Mouse (Mus musculus) induced T-regulatory cell, adult 2 months (primary cell): ENCODE results near the gene Vmn2r48.
"Not testable (repeated sequence)": the region's sequence is repeated elsewhere in the genome, so short reads cannot be mapped to it uniquely, and the experiment has no call there.

ENCODE experiments used
- DNase-seq: peaks from one replicate; pipeline ENCODE4 v3.0.0-alpha.2; 2012; ENCODE audit warnings: low read depth

The Vmn2r48 gene

GRCm38 (mm10) chr7:9953485-9953884 lies at the start of gene Vmn2r48:
Gene Vmn2r48, minus strand, starts transcription at chr7:9953585.
- not testable (repeated sequence) for DNase-seq

DNA sequence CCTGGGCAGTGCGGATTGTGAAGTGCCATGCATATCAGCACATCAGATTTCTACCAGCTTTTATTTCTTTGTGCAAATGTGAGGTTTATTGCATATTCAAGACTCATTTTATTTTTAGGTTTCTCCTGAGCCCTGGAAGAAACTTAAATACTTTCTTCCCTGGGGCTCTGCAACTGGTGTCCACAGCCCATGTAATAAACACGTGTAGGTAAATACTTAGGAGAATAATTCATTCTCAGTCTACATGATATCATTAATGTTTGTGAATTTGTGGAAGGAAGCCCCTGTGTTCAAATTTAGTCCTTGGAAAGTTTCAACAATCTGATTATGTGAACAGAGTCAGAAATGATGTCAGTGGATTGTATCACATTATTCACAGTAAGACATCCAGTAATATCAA lies 38.8 kb upstream of the Vmn2r48 start, which contains the start of gene Vmn2r49:
Gene Vmn2r49 (minus strand): TSS at position 101 of the 400 bp plus-strand sequence.
- DNase-seq, result not testable (repeated sequence)
